Comparison of ENCODE assay signal across 8 mouse cellular contexts in genomic region chr8:13254019-13254418, GRCm38 (mm10). TPM values are rescaled to one million over a fixed set of nuclear protein-coding genes. Genes with fewer than 3 reads are reported as not detected.
DNase-seq lines count a peak whose midpoint lies in the region; ATAC-seq and TF ChIP-seq lines count a peak whose summit lies in the region.

Gene Adprhl1, minus strand, starts transcription at chr8:13254162.

- peak; percentile 51 to 70 for DNase-seq in cerebellum, postnatal 4 days (ENCODE audit: low spot score in 2 of 2)
- peak; percentile 92 for DNase-seq in gastrocnemius, adult 2 months
- peak; percentile 72 for DNase-seq in induced T-regulatory cell, adult 2 months (ENCODE audit: low read depth)
- DNase-seq in left cerebral cortex, adult 2 months (ENCODE audit: extremely low spot score in 1 of 2, low spot score in 2 of 2), result peak; percentile 74
- peak; percentile 82 for DNase-seq in right cerebral cortex, postnatal 14 days
- peak; percentile 35 for DNase-seq in urinary bladder, postnatal 25 days (ENCODE audit: low spot score)

- ATAC-seq in activated CD4-positive, CD25-positive, alpha-beta regulatory T cell, adult 4 months, result peak; percentile 52
- ATAC-seq in megakaryocyte progenitor cell, adult 5-6 weeks (replicated peaks; ENCODE audit: poor library complexity), result peak; percentile 98

- intact Hi-C loops in gastrocnemius, adult 2 months (cut with DNase I), result loop anchor here (10.0 kb wide), 1 partner anchor 259 kb away; no protein-coding TSS in a partner anchor
- intact Hi-C loops in left cerebral cortex, adult 2 months (cut with DNase I), result loop anchor here (5.0 kb wide), 2 partner anchors 97 to 122 kb away; partner anchors contain the start of gene Lamp1

- peak within 1 kb of the TSS; percentile 96 for H3K27ac ChIP-seq in gastrocnemius, adult 2 months
- H3K27ac ChIP-seq in left cerebral cortex, adult 2 months, result no peak within 1 kb of the TSS

- peak within 1 kb of the TSS; percentile 70 for H3K4me3 ChIP-seq in gastrocnemius, adult 2 months
- H3K4me3 ChIP-seq in left cerebral cortex, adult 2 months, result no peak within 1 kb of the TSS

- TF ChIP-seq CTCF in gastrocnemius, adult 2 months (IDR thresholded peaks at IDR 0.05), result peak; percentile 82
- peak; percentile 77 for TF ChIP-seq CTCF in left cerebral cortex, adult 2 months (IDR thresholded peaks at IDR 0.05)

RNA-seq across cellular contexts. Expression of gene Adprhl1, which starts in this region (rescaled TPM):
- not detected for polyA plus RNA-seq in activated CD4-positive, CD25-positive, alpha-beta regulatory T cell, adult 4 months (2017; shearing (Covaris generic))
- 100 to 1,000 TPM in 1 of 2 experiments, 10 to 100 TPM in 1; 44.7 to 101 TPM for total RNA-seq in gastrocnemius, adult 2 months (2021)
- 1 to 10 TPM; 1.4 to 1.7 TPM for total RNA-seq in left cerebral cortex, adult 2 months (2021)
- not detected in 2 replicates for total RNA-seq in megakaryocyte progenitor cell, adult 5-6 weeks (2015)
- total RNA-seq in megakaryocyte progenitor cell, adult 5-6 weeks (2017), result not detected in 2 replicates

Comparison
In these comparisons a context has a peak if more than half of its experiments do, and no peak if none do; other contexts are left out.
1. RNA of gene Adprhl1 (total RNA-seq): 44.7 to 101 TPM in gastrocnemius, adult 2 months; 1.4 to 1.7 TPM in left cerebral cortex, adult 2 months and not detected in megakaryocyte progenitor cell, adult 5-6 weeks; every median in the first group is over 10 times any median in the second.
2. Peak in ATAC-seq in activated CD4-positive, CD25-positive, alpha-beta regulatory T cell, adult 4 months; RNA of the gene not detected or under 1 TPM.
3. Peak in ATAC-seq in megakaryocyte progenitor cell, adult 5-6 weeks; RNA of the gene not detected or under 1 TPM.
4. DNase-seq: peak in every context shown above with its lines; median percentile 92 in gastrocnemius, adult 2 months; 82 in right cerebral cortex, postnatal 14 days; 74 in left cerebral cortex, adult 2 months; 72 in induced T-regulatory cell, adult 2 months; 60 in cerebellum, postnatal 4 days; 35 in urinary bladder, postnatal 25 days.